Mouse (Mus musculus) embryo, embryonic 10.5 days (tissue): ENCODE results near the gene Socs1.
A peak's percentile ranks its signal among the peaks of the same experiment; 100 is the strongest.

Source experiments
- DNase-seq: peaks from one replicate; pipeline ENCODE4 v3.0.0-alpha.2; 2015; ENCODE audit warnings: low spot score

Gene Socs1

DNA sequence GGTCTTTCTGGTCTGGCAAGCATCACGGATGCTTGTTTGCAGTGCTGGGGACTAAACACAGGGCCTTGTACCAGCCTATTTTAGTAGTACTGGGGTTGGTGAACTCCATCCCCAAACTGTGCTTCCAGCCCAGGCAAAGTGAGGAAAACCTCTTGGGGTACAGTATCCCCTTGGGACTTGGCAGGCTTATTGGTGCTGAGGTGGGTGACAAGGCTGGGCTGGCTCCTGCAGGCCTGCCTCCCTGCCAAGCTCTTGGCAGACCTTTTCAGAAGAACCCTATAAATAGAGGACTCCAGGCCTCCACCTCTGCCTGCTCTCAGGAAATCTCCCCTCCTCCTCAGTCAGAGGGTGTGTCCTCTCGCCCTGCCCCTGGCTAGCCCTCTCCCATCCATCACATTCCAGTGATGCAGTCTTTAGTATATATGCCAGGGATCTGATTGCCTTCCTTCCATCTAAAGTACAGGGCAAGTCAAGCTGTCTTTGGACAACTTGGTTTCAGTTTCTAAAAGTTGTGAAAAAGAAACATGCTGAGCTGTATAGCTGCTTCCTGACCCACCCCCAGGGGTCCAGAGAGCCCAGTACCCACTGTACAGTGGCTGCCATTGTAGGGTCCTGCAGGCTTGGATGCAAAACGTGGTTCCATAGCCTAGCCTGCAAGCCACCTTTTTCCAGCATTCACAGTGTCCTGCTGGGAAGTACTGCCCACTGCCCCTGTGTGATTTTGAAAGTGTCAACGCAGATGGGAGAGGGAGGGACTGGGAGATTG lies 1.6 kb upstream of the Socs1 start:
- DNase-seq: no peak

DNA sequence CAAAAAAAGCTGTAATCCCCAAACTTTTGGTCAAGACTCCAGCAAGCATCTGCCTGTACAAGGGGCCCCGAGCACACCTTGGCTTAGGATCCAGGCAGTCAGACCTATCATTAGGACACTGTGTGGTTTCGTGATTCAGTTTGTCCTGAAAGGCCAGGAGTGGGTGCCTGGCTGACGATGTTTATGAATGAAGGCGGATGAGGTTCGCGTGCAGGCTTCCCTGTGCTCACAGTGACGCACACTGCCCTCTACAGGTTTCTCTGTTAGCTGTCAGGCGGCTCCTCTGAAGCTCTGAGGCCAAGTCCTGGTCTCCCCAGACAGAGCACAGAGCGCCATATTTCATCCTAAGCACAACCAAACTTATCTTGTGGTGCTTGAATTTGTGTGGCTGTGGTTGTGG lies 952 bp upstream of the Socs1 start:
- DNase-seq: peak; percentile 96

DNA sequence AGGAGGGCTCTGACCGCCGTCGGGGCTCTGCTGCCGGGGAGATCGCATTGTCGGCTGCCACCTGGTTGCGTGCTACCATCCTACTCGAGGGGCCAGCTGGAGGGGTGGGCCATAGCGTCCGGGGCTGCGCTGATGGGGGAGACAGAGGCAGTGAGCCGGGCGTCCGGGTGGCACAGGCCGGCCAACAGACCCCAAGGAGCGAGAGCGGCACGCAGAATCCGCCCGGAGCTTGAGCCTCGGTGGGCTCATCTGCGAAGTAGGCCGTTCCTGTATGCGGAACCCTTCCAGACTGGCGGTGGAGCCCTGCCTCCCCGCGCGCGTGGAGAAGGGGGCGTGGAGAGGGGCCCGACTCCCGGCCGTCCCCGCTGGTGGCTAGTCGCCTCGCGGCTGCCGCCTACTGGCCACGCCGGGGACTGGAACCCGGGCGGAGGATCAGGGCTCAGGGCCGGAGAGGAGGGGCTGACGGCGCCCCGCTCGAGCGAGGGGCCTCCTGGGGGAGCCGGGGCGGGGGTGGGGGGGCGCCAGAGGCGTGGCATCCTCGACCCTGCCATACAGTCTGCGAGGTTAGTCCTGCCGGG lies 454 bp downstream of the Socs1 start:
- peak; percentile 91 for DNase-seq

DNA sequence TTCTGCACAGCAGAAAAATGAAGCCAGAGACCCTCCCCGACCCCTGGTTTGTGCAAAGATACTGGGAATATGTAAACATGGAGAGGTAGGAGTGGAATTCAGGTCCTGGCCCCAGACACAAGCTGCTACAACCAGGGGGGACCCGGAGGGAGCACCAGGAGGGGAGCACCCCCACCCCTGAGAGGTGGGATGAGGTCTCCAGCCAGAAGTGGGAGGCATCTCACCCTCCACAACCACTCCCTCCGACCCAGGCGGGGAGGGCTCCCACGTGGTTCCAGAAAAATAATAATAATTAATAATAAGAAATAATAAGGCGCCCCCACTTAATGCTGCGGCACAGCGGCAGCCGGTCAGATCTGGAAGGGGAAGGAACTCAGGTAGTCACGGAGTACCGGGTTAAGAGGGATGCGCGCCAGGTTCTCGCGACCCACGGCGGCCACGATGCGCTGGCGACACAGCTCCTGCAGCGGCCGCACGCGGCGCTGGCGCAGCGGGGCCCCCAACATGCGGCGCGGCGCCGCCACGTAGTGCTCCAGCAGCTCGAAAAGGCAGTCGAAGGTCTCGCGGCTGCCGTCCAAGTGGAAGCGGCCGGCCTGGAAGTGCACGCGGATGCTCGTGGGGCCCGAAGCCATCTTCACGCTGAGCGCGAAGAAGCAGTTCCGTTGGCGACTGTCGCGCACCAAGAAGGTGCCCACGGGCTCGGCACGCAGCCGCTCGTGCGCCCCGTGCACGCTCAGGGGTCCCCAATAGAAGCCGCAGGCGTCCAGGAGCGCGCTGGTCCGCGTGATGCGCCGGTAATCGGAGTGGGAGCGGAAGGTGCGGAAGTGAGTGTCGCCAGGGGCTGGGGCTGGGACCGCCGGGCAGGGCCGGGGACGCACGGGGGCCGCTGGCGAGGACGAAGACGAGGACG lies 1.2 kb downstream of the Socs1 start:
- peak; percentile 52 for DNase-seq

DNA sequence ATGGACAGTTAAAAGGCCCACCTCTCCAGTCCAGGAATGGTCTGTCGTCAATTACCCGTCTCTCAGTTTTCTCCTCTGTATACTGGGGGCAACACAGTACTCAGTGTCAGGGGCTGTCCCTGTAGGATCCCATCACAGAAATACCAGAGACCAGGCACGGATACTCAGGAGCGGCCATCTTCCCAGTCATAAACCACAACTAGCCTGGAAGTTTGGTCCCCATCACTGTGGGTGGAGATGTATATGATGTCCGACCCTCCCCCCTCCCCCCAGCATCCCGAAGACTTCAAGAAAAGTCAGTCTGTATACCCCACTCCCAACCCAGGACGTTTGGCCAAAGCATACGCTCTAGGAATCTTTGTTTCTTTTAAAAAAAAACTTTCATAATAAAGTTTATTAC lies 1.9 kb downstream of the Socs1 start:
- DNase-seq: no peak

DNA sequence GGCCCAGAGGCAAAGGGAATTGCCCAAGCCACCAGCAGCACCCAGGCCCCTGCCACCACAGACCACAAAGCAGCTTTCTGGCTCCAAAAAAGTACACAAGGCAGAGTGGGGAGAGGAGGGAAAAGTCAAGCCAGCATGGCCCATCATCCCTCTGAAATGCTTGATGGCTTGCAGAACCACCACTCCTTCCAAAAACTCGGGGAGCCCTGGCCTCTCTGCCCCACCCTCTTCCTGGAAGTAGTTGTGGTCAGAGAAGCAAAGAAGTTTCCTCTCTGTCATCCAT lies 2.2 kb downstream of the Socs1 start:
- no peak for DNase-seq

DNA sequence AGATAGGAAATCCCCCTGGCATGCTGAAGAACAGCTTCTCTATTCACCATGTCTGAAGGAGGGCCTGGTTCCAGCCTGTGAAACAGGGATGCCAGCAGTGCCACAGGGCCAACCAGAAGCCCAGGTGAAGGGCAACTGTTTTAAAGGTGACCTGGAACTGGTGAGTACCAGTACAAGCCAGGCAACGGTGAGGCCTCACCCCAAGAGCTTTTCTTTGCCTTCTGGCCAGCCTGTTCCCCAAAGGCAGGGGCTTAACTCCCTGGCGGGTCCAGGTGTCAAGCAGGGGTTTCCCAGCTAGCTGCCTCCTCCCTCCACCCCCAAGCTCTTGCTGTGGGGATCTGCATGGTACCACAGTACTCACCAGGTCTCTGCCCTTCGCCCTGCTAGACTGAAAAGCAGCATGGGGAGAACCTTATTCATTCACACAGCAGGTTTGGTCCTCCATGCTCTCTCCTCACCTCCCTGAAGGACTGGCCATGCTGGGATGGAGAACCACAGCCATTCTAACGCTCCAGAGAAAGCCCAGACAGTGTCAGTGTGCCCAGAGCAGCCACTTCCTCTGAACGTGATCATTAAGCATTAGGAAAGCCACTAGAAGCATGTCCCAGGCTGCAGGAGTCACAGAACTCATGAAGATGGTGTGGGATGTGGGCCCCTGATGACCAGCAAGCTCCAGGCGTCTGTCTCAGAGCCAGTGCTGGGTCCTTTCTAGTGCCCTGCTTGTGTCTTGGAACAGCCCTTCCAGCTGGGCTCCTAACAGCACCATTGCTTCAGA lies 2.8 kb downstream of the Socs1 start:
- no peak for DNase-seq

DNA sequence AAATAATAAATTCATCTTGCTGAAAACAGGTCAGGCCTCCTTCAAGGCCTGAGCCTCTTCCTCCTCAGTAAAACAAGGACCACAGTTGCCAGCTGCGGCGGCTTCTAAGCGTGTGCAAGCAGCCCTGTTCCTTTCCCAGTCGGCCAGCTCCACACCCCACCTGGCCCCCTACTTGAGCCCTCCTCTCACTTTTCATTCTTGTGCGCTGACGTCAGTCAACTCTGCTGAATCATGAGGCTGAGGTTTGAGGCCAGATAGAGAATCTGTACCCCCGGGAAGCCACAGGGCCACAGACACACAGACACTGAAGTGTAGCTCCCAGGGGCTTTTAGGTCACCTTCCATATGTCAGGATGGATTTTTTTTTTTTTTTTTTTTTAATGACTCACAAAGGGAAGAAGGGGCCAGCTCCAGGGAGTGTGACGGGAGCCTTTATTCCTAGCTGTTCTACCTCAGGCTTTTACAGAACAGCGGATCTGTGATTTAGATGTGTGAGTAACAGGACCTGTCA lies 3.4 kb downstream of the Socs1 start:
- DNase-seq: no peak

DNA sequence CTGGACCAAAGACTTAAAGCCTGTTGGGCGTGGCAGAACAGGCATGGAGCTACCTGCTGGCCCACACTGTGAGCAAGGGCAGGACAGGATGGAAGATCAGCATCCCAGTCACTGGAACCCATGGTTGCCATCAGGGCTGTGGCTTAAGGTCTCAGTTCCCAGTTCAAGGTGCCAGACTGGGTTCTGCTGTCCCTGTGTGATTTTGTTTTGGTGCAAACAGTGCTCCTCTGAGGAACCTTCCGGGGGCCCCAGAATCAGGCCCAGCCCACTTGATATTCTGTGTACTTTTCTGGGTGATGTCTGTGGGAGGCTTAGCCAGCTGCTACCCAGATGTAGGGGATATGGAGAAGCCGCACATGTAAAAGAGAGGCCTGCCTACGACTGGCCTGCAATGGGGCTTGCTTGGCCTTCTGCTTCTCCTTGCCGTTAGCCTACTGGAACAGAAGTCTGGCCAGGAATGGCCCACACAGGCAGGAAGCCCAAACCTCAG lies 4.7 kb downstream of the Socs1 start:
- DNase-seq: no peak

DNA sequence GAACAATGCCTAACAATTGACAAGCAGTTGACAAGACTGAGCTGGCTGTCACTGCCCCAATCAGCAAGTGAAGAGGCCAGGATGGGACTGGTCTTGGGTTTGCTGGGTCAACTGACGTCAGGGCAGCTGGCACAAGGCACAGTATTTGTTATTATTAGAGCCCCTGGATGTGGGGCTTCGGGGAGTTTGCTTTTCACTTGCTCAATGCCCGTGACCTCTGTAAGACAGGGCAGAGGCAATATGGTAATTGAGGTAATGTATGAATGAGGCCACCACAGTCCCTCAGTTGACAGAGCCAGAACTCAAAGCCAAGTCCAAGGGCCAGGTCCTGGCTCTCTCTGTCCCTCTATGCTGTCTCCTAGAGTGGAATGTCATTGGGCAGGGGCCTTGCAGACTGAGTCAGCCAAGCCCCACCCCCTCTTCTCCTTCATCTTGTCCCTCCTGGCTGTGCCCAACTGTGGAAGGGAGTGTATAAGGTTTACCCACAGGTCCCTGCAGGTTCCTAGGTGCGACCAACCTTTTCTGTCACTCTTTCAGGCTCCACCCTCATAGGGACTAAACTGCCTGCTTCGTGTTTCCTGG lies 7.7 kb downstream of the Socs1 start:
- DNase-seq: no peak

DNA sequence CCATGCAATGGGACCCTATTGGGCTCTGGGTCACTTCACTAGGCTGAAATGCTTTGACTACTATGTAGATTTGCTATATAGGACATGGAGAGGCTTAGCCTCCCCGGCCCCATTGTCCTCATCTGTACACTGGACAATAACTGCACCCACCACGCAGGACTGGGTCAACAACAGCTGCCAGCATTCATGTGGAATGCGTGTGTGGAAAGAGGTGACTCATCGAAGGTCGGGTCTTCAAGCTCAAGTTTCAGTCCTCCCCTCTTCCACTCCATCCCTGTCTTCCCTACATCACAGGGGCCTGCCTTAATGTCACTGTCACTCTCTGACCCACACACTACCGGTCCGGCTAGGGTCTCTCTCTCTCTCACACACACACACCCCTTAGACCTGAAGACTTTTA lies 9.0 kb downstream of the Socs1 start:
- DNase-seq: no peak

DNA sequence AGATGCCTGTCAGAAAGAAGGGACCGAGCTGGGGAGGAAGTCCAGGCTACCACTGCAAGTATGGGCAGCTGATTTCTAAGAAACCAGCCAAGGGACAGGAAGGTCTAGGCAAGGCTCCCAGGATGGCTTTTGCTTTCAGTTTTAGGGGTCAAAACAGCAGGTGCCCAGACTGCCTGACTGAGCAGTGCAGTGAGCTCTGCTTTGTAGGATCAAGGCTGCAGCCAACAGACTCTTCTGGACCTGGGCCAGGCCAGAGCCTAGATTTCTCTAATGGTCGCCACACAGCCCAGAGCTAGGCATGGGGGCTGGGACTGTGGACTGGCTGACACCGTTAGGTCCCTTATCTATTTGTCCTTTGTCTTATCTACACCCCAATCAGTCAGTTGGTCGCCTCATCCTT lies 10.6 kb downstream of the Socs1 start:
- DNase-seq: no peak

DNA sequence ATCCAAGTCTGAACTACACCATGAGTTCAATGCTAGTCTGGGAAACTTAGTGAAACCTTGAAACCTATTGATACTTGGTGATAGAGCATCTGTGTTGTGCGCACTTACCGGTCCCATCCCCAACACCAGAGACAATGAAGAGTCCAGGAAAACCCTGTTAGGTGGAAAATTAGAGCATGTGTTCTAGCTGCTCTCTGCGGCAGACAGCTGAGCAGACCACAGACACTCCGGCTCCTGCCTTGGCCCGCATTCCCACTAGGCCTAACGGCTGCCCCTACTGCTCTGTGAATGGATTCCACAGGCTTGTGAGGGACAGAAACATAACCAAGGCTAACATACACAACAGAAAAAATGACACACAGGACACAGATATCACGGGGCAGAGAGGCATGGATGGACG lies 11.8 kb downstream of the Socs1 start:
- DNase-seq: no peak

DNA sequence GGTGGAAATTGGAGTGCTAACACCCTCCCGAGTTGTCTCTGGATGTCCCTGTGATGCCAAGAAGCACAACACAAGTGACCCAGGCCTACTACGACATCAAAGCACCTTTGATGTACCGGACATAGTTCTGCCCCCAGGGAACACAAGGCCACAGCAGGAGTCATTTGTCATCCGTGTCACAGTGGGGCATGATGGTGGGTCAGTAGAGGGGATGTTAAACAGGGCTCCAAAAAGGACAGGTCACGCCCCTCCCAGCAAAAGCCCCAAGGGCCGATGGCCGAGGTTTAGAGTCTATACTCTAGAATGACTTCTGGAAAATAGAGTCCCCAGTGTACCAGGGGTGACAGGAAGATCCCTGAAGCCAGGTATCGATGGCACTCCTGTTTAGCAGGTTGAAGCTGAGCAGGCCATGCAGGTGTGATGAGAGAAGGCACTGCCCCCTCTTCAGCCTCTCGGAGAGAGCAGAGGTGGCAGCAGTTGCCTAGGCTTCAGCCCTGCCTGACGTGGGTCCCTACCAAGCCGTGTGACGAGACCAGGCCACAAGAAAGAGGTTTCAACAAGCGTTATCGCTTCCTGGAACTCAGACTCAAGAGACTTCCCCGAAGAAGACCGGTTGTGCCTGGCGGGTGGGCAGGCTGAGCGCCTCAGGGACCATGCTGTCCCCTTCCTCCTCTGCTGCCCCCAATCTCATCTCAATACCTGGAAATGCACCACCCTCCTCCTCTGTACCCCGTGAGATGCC lies 13.4 kb downstream of the Socs1 start:
- DNase-seq: no peak

DNA sequence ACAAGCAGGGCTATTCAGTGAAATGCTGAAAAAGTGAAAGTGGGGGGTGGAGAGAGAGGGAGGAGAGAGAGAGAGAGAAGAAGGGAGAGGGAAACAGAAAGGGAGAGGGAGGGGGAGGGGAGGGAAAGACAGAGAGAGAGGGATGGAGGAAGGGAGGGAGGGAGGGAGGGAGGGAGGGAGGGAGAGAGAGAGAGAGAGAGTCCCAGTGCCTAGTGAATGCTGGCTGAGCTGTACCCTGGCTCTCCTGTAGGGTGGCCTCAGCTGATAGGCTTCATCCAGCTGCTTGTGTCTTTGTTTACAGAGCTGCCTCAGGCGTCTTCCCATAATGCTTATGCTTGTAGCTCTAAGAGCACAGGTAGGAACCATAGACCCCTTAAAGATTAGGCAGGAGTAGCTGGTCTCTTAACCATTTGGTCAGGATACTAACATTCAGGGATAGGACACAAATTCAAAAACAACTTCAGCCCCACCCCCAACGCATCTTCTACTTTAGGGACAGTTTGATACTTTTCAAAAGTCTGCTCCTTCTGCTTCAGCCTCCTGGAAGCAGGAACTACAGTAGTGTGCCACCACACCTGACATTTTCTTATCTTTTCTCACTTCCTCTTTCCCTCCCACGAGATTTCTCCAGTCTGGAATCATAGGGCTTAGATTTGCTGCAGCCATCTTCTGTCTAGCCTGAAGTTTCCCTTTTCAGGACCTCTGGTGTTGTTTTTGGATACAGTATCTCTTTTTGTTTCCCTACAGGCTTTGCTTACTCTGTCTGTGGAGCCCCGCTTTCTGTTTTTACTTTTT lies 14.6 kb downstream of the Socs1 start:
- peak; percentile 27 for DNase-seq

DNA sequence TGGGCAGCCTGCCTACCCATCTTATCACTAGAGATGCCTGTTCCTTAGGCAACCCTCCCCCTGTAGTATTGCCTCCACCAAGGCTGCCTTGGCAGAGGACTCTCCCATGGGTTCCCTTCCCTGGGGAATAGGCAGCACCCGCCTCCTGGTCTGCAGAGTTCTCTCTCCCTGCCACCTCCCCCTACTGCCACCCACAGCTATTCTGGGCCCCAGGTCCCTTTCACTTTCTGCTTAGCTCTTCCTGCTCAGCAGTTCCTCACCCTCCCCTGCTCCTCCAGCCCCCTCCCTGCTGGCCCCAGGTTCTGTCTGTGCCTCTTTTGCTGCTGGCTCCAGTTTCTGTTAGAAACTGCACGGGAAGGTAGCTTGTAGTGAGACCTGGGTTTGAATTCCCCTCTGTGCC lies 15.7 kb downstream of the Socs1 start:
- DNase-seq: no peak

DNA sequence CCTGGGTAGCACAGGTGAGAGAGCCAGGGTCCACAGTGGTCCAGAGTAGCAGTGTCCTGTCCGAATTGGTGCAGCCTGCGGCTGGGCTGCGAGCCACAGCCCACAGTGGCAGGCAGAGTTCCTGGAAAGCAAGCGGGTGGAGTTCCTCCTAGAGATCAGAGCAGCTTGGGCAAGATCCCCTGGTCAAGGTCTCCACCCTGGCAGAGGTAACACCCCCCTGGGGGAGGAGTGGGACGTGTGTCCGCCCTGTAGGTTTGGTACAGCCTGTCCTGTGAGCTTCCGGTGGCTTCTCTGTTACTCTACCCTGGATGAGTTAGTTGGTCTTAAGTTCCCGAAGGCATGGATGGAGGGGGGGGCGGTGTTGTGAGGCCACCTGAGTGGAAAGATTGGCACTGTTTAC lies 16.5 kb downstream of the Socs1 start:
- no peak for DNase-seq

DNA sequence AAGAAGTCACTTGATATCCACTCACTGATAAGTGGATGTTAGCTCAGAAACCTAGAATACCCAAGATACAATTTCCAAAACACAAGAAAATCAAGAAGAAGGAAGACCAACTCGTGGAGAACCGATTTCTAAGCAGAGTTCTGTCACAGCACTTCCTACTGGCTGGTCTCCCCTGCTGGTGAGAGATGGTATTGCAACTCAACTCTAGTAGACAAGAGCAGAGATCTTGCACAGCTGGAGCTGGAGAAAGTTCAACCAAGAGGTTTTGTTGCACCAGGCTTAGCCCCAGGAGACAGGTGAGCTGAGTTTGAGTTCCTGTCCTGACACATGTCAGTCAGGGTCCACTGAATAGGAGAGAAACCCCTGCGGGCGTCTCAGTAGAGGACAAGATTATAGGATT lies 18.2 kb downstream of the Socs1 start:
- DNase-seq: peak; percentile 83

DNA sequence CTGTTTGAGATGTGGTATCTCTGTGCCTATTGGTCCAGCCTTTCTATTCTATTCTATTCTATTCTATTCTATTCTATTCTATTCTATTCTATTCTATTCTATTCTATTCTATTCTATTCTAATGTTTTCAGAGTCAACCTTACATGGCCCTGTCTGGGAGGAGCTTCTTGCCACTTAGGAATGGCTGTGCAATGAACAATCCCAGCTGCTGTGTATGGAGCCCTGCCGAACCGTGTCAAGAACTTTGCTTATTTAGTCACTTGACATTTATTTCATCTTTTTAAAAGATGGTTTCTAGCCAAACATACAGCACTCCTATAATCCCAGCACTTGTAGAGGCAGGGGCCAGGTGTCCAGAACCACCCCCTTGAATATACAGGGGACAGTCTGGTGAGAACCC lies 21.0 kb downstream of the Socs1 start:
- no peak for DNase-seq
